Mouse (Mus musculus) midbrain, embryonic 10.5 days (tissue): ENCODE data around the gene Insc. TPM values are rescaled to one million over a fixed set of nuclear protein-coding genes. Genes with fewer than 3 reads are reported as not detected.

Experiments used
- polyA plus RNA-seq: library from polyadenylated mRNA; unstranded; fragments of >200 nt; fragmentation: Nextera tagmentation; extraction: Ambion mirVana; gene quantifications from 2 replicates; pipeline ENCODE4 v1.2.1, GENCODE M21; 2016

Gene Insc
- polyA plus RNA-seq, 1 experiment from 2014 or later: 2.0 TPM

Other genes with a start within 250 kb of the Insc start
- gene Cyp2r1, start 180.7 kb upstream of the Insc start, polyA plus RNA-seq: 1.2 and 1.4 TPM in 2 replicates
- 10.1 and 14.7 TPM in 2 replicates for gene Calca, start 107.3 kb upstream of the Insc start, polyA plus RNA-seq
- not detected in 2 replicates for gene Calcb, start 25.1 kb upstream of the Insc start, polyA plus RNA-seq